Mouse (Mus musculus) forebrain, embryonic 16.5 days (tissue): ENCODE results near the gene Dbp. TPM values are rescaled to one million over a fixed set of nuclear protein-coding genes. Genes with fewer than 3 reads are reported as not detected.

ENCODE experiments used
- ATAC-seq: fragments of 200-750 bp; cut with Nextera tagmentation; 2 replicates; pipeline ENCODE4 v1.8.0; 2017; ENCODE audit warnings: mild to moderate bottlenecking, moderate library complexity
- H3K27ac ChIP-seq: fragments of 300-500 bp; sonication (generic); 2 replicates; pipeline ENCODE4 v1.5.1; 2014; ENCODE audit warnings: low read length, control low read depth
- H3K27me3 ChIP-seq: fragments of 300-500 bp; sonication (generic); replicated peaks from 2 replicates; pipeline ENCODE4 v1.6.1; 2014; ENCODE audit warnings: low read length; ENCODE audit not compliant: control insufficient read depth, insufficient read depth
- H3K36me3 ChIP-seq: fragments of 300-500 bp; sonication (generic); 2 replicates; pipeline ENCODE4 v1.6.1; 2014; ENCODE audit not compliant: control insufficient read depth, insufficient read depth
- H3K4me1 ChIP-seq: fragments of 300-500 bp; sonication (generic); replicated peaks from 2 replicates; pipeline ENCODE4 v1.6.1; 2014; ENCODE audit warnings: low read length; ENCODE audit not compliant: control insufficient read depth, insufficient read depth
- H3K4me2 ChIP-seq: fragments of 300-500 bp; sonication (generic); 2 replicates; pipeline ENCODE4 v1.6.1; 2014; ENCODE audit warnings: mild to moderate bottlenecking, low read length, control low read depth
- H3K4me3 ChIP-seq: fragments of 300-500 bp; sonication (generic); replicated peaks from 2 replicates; pipeline ENCODE4 v1.5.1; 2014; ENCODE audit warnings: mild to moderate bottlenecking, low read length, control low read depth
- H3K9ac ChIP-seq: fragments of 300-500 bp; sonication (generic); replicated peaks from 2 replicates; pipeline ENCODE4 v1.6.1; 2014; ENCODE audit warnings: low read depth, low read length, control low read depth
- H3K9me3 ChIP-seq: fragments of 300-500 bp; sonication (generic); 2 replicates; pipeline ENCODE4 v1.6.1; 2016; ENCODE audit warnings: low read length; ENCODE audit not compliant: control insufficient read depth
- WGBS: fragments of 180-500 bp; shearing (Covaris S2); extraction: QIAGEN DNeasy Blood & Tissue Kit; methylation state at CpG from one replicate; pipeline ENCODE4 v1.1.7; 2014; 5-methylcytosine and 5-hydroxymethylcytosine counted together
- polyA plus RNA-seq: library from polyadenylated mRNA; unstranded; fragments of >200 nt; fragmentation: Nextera tagmentation; extraction: Ambion mirVana; gene quantifications from 2 replicates; pipeline ENCODE4 v1.2.1, GENCODE M21; 2015

Dbp gene
- polyA plus RNA-seq, 1 experiment from 2014 or later = 4.3 TPM

DNA sequence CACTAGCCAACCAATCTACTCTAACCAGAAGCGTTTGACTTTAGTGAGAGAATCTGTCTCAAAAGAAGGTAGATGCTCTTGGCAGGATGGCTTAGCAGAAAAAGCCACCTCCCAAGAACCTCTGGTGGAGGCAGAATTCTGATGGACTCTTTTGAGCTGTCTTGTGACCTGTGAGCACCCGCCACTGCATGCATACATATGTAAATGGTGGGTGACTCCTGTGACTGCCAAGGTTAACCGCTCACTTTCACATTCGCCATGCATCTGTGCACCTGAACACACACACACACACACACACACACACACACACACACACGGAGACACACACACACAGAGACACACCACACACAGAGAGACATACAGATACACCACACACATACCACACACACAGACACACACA, 42.6 kb downstream of the Dbp start:
- no peak overlapping the region for H3K9ac ChIP-seq
- ATAC-seq = no peak
- H3K27ac ChIP-seq = no peak overlapping the region
- H3K4me3 ChIP-seq = no peak overlapping the region
- WGBS = 85% methylated on average over 5 of the region's 5 CpGs
- no peaks in the 10 kb centered on the region for H3K27me3 ChIP-seq
- H3K9me3 ChIP-seq = no peaks in the 10 kb centered on the region
- no peak overlapping the region for H3K4me2 ChIP-seq
- H3K4me1 ChIP-seq = peaks cover 4% of the 10 kb centered on the region
- no peaks in the 10 kb centered on the region for H3K36me3 ChIP-seq

GRCm38 (mm10) chr7:45748110-45748509, 43.2 kb downstream of the Dbp start:
- Histone ChIP-seq H3K9ac (no peak overlapping the region), H3K4me3 (no peak overlapping the region), H3K4me2 (no peak overlapping the region), H3K9me3 (no peaks in the 10 kb centered on the region), H3K36me3 (no peaks in the 10 kb centered on the region), H3K27ac (no peak overlapping the region), H3K27me3 (no peaks in the 10 kb centered on the region), H3K4me1 (peaks cover 4% of the 10 kb centered on the region)
- no peak for ATAC-seq
- WGBS = 79% methylated on average over 7 of the region's 7 CpGs

DNA sequence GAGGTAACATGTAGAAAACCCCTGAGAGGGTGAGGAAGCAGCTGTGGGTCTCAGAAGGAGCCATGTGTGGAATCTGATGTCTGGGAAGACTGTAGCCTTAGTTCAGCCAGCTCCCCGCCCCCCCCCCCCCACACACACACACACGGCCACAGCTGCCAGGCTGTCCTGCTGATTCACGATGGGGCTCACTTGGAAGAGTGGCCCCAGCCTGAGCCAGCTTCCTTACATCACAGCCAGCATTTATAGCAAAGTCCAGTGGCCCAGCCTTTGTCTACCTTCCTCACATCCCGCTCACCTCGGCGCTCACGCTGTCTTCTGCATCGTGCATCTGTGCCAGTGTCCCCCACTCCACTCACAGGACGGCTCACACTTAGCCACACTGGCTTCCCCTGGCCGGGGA, 44.5 kb downstream of the Dbp start:
- no peak overlapping the region for H3K4me2 ChIP-seq
- H3K4me3 ChIP-seq = no peak overlapping the region
- no peaks in the 10 kb centered on the region for H3K27me3 ChIP-seq
- no peak overlapping the region for H3K27ac ChIP-seq
- H3K36me3 ChIP-seq = no peaks in the 10 kb centered on the region
- peaks cover 4% of the 10 kb centered on the region for H3K4me1 ChIP-seq
- no peak for ATAC-seq
- H3K9me3 ChIP-seq = no peaks in the 10 kb centered on the region
- 38% methylated on average over 10 of the region's 10 CpGs for whole genome bisulfite sequencing
- H3K9ac ChIP-seq = no peak overlapping the region

GRCm38 (mm10) chr7:45750162-45750561, 45.3 kb downstream of the Dbp start:
- H3K4me1 ChIP-seq = peaks cover 4% of the 10 kb centered on the region
- 74% methylated on average over 9 of the region's 9 CpGs for WGBS
- H3K4me3 ChIP-seq = no peak overlapping the region
- no peaks in the 10 kb centered on the region for H3K9me3 ChIP-seq
- no peak overlapping the region for H3K4me2 ChIP-seq
- H3K27ac ChIP-seq = no peak overlapping the region
- H3K27me3 ChIP-seq = no peaks in the 10 kb centered on the region
- H3K9ac ChIP-seq = no peak overlapping the region
- ATAC-seq = no peak
- H3K36me3 ChIP-seq = no peaks in the 10 kb centered on the region

DNA sequence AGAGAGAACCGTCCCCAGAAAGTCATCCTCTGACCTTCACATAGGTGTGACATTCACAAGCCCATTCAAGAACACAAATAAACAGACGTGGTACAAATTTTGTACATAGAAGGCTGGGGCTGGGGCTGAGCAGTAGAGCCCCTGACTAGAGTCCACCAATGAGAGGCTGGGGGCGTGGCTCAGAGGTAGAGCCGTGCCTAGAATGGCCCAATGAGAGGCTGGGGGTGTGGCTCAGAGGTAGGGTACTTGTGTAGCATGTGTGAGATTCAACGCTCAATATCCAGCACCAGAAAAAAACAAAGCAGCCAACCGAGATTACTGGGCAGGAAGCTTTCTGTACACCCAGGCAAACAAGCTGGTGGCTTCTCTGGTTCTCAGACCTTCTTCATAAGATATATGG, 50.8 kb downstream of the Dbp start:
- H3K36me3 ChIP-seq = no peaks in the 10 kb centered on the region
- no peak for ATAC-seq
- WGBS = 55% methylated on average over 6 of the region's 6 CpGs

GRCm38 (mm10) chr7:45759400-45759799, 54.5 kb downstream of the Dbp start:
- H3K9me3 ChIP-seq = no peaks in the 10 kb centered on the region
- no peak overlapping the region for H3K4me2 ChIP-seq
- 7% methylated on average over 26 of the region's 27 CpGs for WGBS
- ATAC-seq = no peak
- H3K27me3 ChIP-seq = peaks cover 18% of the 10 kb centered on the region
- no peaks in the 10 kb centered on the region for H3K4me1 ChIP-seq
- H3K36me3 ChIP-seq = no peaks in the 10 kb centered on the region
- no peak overlapping the region for H3K9ac ChIP-seq
- no peak overlapping the region for H3K27ac ChIP-seq
- no peak overlapping the region for H3K4me3 ChIP-seq

More for the DNA sequence above, 50.8 kb downstream of the Dbp start:
- H3K27me3 ChIP-seq = peaks cover 18% of the 10 kb centered on the region
- no peaks in the 10 kb centered on the region for H3K9me3 ChIP-seq
- no peak overlapping the region for H3K27ac ChIP-seq
- no peaks in the 10 kb centered on the region for H3K4me1 ChIP-seq
- H3K4me2 ChIP-seq = no peak overlapping the region
- H3K9ac ChIP-seq = no peak overlapping the region
- H3K4me3 ChIP-seq = no peak overlapping the region

Other genes with a start within 250 kb of the Dbp start
- 5,701 and 5,899 TPM in 2 replicates for gene Ftl1, start 245.2 kb upstream of the Dbp start, polyA plus RNA-seq
- gene Bax, start 238.2 kb upstream of the Dbp start, polyA plus RNA-seq = 225 and 257 TPM in 2 replicates
- gene Tulp2, start 223.2 kb upstream of the Dbp start, polyA plus RNA-seq = 0.12 TPM in 1 of 2 replicates, not detected in the other
- gene Gm45808, start 218.3 kb upstream of the Dbp start, polyA plus RNA-seq = not detected in 2 replicates
- 2.2 and 3.0 TPM in 2 replicates for gene Dhdh, start 216.3 kb upstream of the Dbp start, polyA plus RNA-seq
- 106 and 107 TPM in 2 replicates for gene Nucb1, start 194.7 kb upstream of the Dbp start, polyA plus RNA-seq
- gene Ppp1r15a, start 178.8 kb upstream of the Dbp start, polyA plus RNA-seq = 14.4 and 16.4 TPM in 2 replicates
- gene Plekha4, start 178.8 kb upstream of the Dbp start, polyA plus RNA-seq = 0.57 and 0.81 TPM in 2 replicates
- gene Hsd17b14, start 150.2 kb upstream of the Dbp start, polyA plus RNA-seq = not detected in 2 replicates
- gene Bcat2, start 134.9 kb upstream of the Dbp start, polyA plus RNA-seq = 24.2 and 24.5 TPM in 2 replicates
- not detected in 2 replicates for gene Fgf21, start 89.6 kb upstream of the Dbp start, polyA plus RNA-seq
- not detected in 2 replicates for gene Fut1, start 87.8 kb upstream of the Dbp start, polyA plus RNA-seq
- gene Izumo1, start 83.3 kb upstream of the Dbp start, polyA plus RNA-seq = not detected in 2 replicates
- gene Rasip1, start 77.6 kb upstream of the Dbp start, polyA plus RNA-seq = 13.5 and 15.1 TPM in 2 replicates
- 2.8 and 4.2 TPM in 2 replicates for gene Mamstr, start 65.1 kb upstream of the Dbp start, polyA plus RNA-seq
- 0.10 and 0.21 TPM in 2 replicates for gene Fut2, start 38.7 kb upstream of the Dbp start, polyA plus RNA-seq
- 0.80 and 0.84 TPM in 2 replicates for gene Ntn5, start 21.1 kb upstream of the Dbp start, polyA plus RNA-seq
- gene Sec1, start 10.7 kb upstream of the Dbp start, polyA plus RNA-seq = 0.10 and 0.25 TPM in 2 replicates
- 40.1 and 64.4 TPM in 2 replicates for gene Car11, start 5.2 kb upstream of the Dbp start, polyA plus RNA-seq
- 567 and 579 TPM in 2 replicates for gene Rpl18, start 10.4 kb downstream of the Dbp start, polyA plus RNA-seq
- 29.9 and 31.1 TPM in 2 replicates for gene Sphk2, start 12.9 kb downstream of the Dbp start, polyA plus RNA-seq
- 0.60 and 1.1 TPM in 2 replicates for gene Fam83e, start 16.1 kb downstream of the Dbp start, polyA plus RNA-seq
- gene Spaca4, start 20.7 kb downstream of the Dbp start, polyA plus RNA-seq = not detected in 2 replicates
- 18.9 and 26.4 TPM in 2 replicates for gene Lmtk3, start 78.7 kb downstream of the Dbp start, polyA plus RNA-seq
- gene Sult2b1, start 79.6 kb downstream of the Dbp start, polyA plus RNA-seq = 5.5 and 7.1 TPM in 2 replicates
- 327 and 379 TPM in 2 replicates for gene Cyth2, start 109.5 kb downstream of the Dbp start, polyA plus RNA-seq
- gene Kcnj14, start 119.7 kb downstream of the Dbp start, polyA plus RNA-seq = 0.85 and 1.1 TPM in 2 replicates
- gene Grwd1, start 125.9 kb downstream of the Dbp start, polyA plus RNA-seq = 45.3 and 46.1 TPM in 2 replicates
- gene Kdelr1, start 167.7 kb downstream of the Dbp start, polyA plus RNA-seq = 41.8 TPM in 2 replicates
- gene Grin2d, start 173.3 kb downstream of the Dbp start, polyA plus RNA-seq = 0.56 and 1.5 TPM in 2 replicates
- 0.63 TPM in 1 of 2 replicates, not detected in the other for gene Syngr4, start 191.6 kb downstream of the Dbp start, polyA plus RNA-seq
- 5.7 and 6.0 TPM in 2 replicates for gene Tmem143, start 191.9 kb downstream of the Dbp start, polyA plus RNA-seq
- 19.2 and 21.6 TPM in 2 replicates for gene Emp3, start 216.3 kb downstream of the Dbp start, polyA plus RNA-seq
- 3.1 and 4.6 TPM in 2 replicates for gene Ccdc114, start 219.0 kb downstream of the Dbp start, polyA plus RNA-seq